Mouse (Mus musculus): ENCODE data around the gene Tcaf1. TPM values are rescaled to one million over a fixed set of nuclear protein-coding genes. Genes with fewer than 3 reads are reported as not detected.

The Tcaf1 gene
- polyA plus RNA-seq, 1 experiment from 2014 or later = 77.1 TPM

GRCm38 (mm10) chr6:42692154-42692516, 17.8 kb downstream of the Tcaf1 start:
- DNase-seq (ENCODE audit: low spot score) = peak; percentile 89
- Histone ChIP-seq H3K36me3 (ENCODE audit: control insufficient read depth, insufficient read depth, low read length) (peaks cover 13% of the 10 kb centered on the region; the same call in 1 of the 2 replicates), H3K4me3 (ENCODE audit: low read depth, low read length) (peak overlapping the region; percentile 79), H3K4me1 (replicated peaks; ENCODE audit: control insufficient read depth, insufficient read depth, low read length) (0 out of 2 replicates have a peak, but pooled peaks cover 9% of the 10 kb centered on the region), H3K4me2 (ENCODE audit: low read length) (peak overlapping the region; percentile 62), H3K9ac (ENCODE audit: low read length) (peak overlapping the region; percentile 84), H3K27me3 (replicated peaks; ENCODE audit: control insufficient read depth, insufficient read depth, low read length) (no peaks in the 10 kb centered on the region), H3K9me3 (ENCODE audit: control insufficient read depth, low read length) (no peaks in the 10 kb centered on the region), H3K27ac (ENCODE audit: low read depth) (peak overlapping the region; percentile 93)
- 0% methylated on average over 9 of the region's 10 CpGs for WGBS
- ATAC-seq (replicated peaks; ENCODE audit: low FRiP score, low TSS enrichment, low read depth) = peak; percentile 88

GRCm38 (mm10) chr6:42689761-42690160, 20.1 kb downstream of the Tcaf1 start:
- H3K27ac ChIP-seq (ENCODE audit: low read depth) = no peak overlapping the region
- peaks cover 34% of the 10 kb centered on the region for H3K36me3 ChIP-seq (ENCODE audit: control insufficient read depth, insufficient read depth, low read length)
- no peak overlapping the region for H3K9ac ChIP-seq (ENCODE audit: low read length)
- no peak overlapping the region for H3K4me3 ChIP-seq (ENCODE audit: low read depth, low read length)
- H3K9me3 ChIP-seq (ENCODE audit: control insufficient read depth, low read length) = no peaks in the 10 kb centered on the region
- ATAC-seq (replicated peaks; ENCODE audit: low FRiP score, low TSS enrichment, low read depth) = no peak
- no peak for DNase-seq (ENCODE audit: low spot score)
- H3K4me2 ChIP-seq (ENCODE audit: low read length) = no peak overlapping the region
- no peaks in the 10 kb centered on the region for H3K27me3 ChIP-seq (replicated peaks; ENCODE audit: control insufficient read depth, insufficient read depth, low read length)
- H3K4me1 ChIP-seq (replicated peaks; ENCODE audit: control insufficient read depth, insufficient read depth, low read length) = 0 out of 2 replicates have a peak, but pooled peaks cover 9% of the 10 kb centered on the region

GRCm38 (mm10) chr6:42687907-42688306, 22.0 kb downstream of the Tcaf1 start:
- Histone ChIP-seq H3K4me1 (replicated peaks; ENCODE audit: control insufficient read depth, insufficient read depth, low read length) (0 out of 2 replicates have a peak, but pooled peaks cover 9% of the 10 kb centered on the region), H3K9ac (ENCODE audit: low read length) (no peak overlapping the region), H3K27ac (ENCODE audit: low read depth) (no peak overlapping the region), H3K9me3 (ENCODE audit: control insufficient read depth, low read length) (no peaks in the 10 kb centered on the region), H3K4me2 (ENCODE audit: low read length) (no peak overlapping the region), H3K36me3 (ENCODE audit: control insufficient read depth, insufficient read depth, low read length) (peaks cover 49% of the 10 kb centered on the region), H3K4me3 (ENCODE audit: low read depth, low read length) (no peak overlapping the region), H3K27me3 (replicated peaks; ENCODE audit: control insufficient read depth, insufficient read depth, low read length) (no peaks in the 10 kb centered on the region)
- 82% methylated on average over 5 of the region's 5 CpGs for WGBS
- no peak for DNase-seq (ENCODE audit: low spot score)
- ATAC-seq (replicated peaks; ENCODE audit: low FRiP score, low TSS enrichment, low read depth) = no peak

GRCm38 (mm10) chr6:42680077-42680476, 29.8 kb downstream of the Tcaf1 start:
- Histone ChIP-seq H3K4me1 (replicated peaks; ENCODE audit: control insufficient read depth, insufficient read depth, low read length) (no peaks in the 10 kb centered on the region), H3K9ac (ENCODE audit: low read length) (no peak overlapping the region), H3K4me2 (ENCODE audit: low read length) (no peak overlapping the region), H3K9me3 (ENCODE audit: control insufficient read depth, low read length) (no peaks in the 10 kb centered on the region), H3K27ac (ENCODE audit: low read depth) (no peak overlapping the region), H3K36me3 (ENCODE audit: control insufficient read depth, insufficient read depth, low read length) (peaks cover 70% of the 10 kb centered on the region), H3K27me3 (replicated peaks; ENCODE audit: control insufficient read depth, insufficient read depth, low read length) (no peaks in the 10 kb centered on the region), H3K4me3 (ENCODE audit: low read depth, low read length) (no peak overlapping the region)
- WGBS = 87% methylated on average over 7 of the region's 7 CpGs
- no peak for ATAC-seq (replicated peaks; ENCODE audit: low FRiP score, low TSS enrichment, low read depth)
- DNase-seq (ENCODE audit: low spot score) = no peak

GRCm38 (mm10) chr6:42676011-42676410, 33.9 kb downstream of the Tcaf1 start:
- Histone ChIP-seq H3K4me1 (replicated peaks; ENCODE audit: control insufficient read depth, insufficient read depth, low read length) (no peaks in the 10 kb centered on the region), H3K27ac (ENCODE audit: low read depth) (no peak overlapping the region), H3K4me3 (ENCODE audit: low read depth, low read length) (no peak overlapping the region), H3K9me3 (ENCODE audit: control insufficient read depth, low read length) (no peaks in the 10 kb centered on the region), H3K27me3 (replicated peaks; ENCODE audit: control insufficient read depth, insufficient read depth, low read length) (no peaks in the 10 kb centered on the region), H3K9ac (ENCODE audit: low read length) (no peak overlapping the region), H3K4me2 (ENCODE audit: low read length) (no peak overlapping the region), H3K36me3 (ENCODE audit: control insufficient read depth, insufficient read depth, low read length) (peaks cover 82% of the 10 kb centered on the region)
- DNase-seq (ENCODE audit: low spot score) (no peak), ATAC-seq (replicated peaks; ENCODE audit: low FRiP score, low TSS enrichment, low read depth) (no peak; the same call in 1 of the 2 replicates)
- WGBS = 95% methylated on average over 3 of the region's 3 CpGs

- H3K36me3 ChIP-seq (ENCODE audit: control insufficient read depth, insufficient read depth, low read length) = peaks cover 65% of the 10 kb centered on the region
- peak; percentile 71 for ATAC-seq (replicated peaks; ENCODE audit: low FRiP score, low TSS enrichment, low read depth)
- 79% methylated on average over 1 of the region's 1 CpGs for WGBS
Measured at GRCm38 (mm10) chr6:42671767-42672166, 38.1 kb downstream of the Tcaf1 start.

GRCm38 (mm10) chr6:42667722-42668121, 42.2 kb downstream of the Tcaf1 start:
- Histone ChIP-seq H3K27ac (ENCODE audit: low read depth) (no peak overlapping the region), H3K4me1 (replicated peaks; ENCODE audit: control insufficient read depth, insufficient read depth, low read length) (no peaks in the 10 kb centered on the region), H3K4me2 (ENCODE audit: low read length) (no peak overlapping the region), H3K27me3 (replicated peaks; ENCODE audit: control insufficient read depth, insufficient read depth, low read length) (no peaks in the 10 kb centered on the region), H3K9me3 (ENCODE audit: control insufficient read depth, low read length) (no peaks in the 10 kb centered on the region), H3K36me3 (ENCODE audit: control insufficient read depth, insufficient read depth, low read length) (peaks cover 26% of the 10 kb centered on the region), H3K9ac (ENCODE audit: low read length) (no peak overlapping the region), H3K4me3 (ENCODE audit: low read depth, low read length) (no peak overlapping the region)
- no peak for ATAC-seq (replicated peaks; ENCODE audit: low FRiP score, low TSS enrichment, low read depth)
- WGBS = 81% methylated on average over 2 of the region's 2 CpGs
- DNase-seq (ENCODE audit: low spot score) = no peak

More at GRCm38 (mm10) chr6:42671767-42672166, 38.1 kb downstream of the Tcaf1 start:
- H3K27me3 ChIP-seq (replicated peaks; ENCODE audit: control insufficient read depth, insufficient read depth, low read length) = no peaks in the 10 kb centered on the region
- no peak overlapping the region for H3K4me2 ChIP-seq (ENCODE audit: low read length)
- H3K27ac ChIP-seq (ENCODE audit: low read depth) = no peak overlapping the region
- no peak overlapping the region for H3K4me3 ChIP-seq (ENCODE audit: low read depth, low read length)
- H3K9me3 ChIP-seq (ENCODE audit: control insufficient read depth, low read length) = no peaks in the 10 kb centered on the region
- DNase-seq (ENCODE audit: low spot score) = no peak
- no peak overlapping the region for H3K9ac ChIP-seq (ENCODE audit: low read length)
- no peaks in the 10 kb centered on the region for H3K4me1 ChIP-seq (replicated peaks; ENCODE audit: control insufficient read depth, insufficient read depth, low read length)

GRCm38 (mm10) chr6:42661739-42662138, 48.1 kb downstream of the Tcaf1 start:
- 62% methylated on average over 2 of the region's 2 CpGs for WGBS
- H3K9ac ChIP-seq (ENCODE audit: low read length) = no peak overlapping the region
- DNase-seq (ENCODE audit: low spot score) = no peak
- H3K27ac ChIP-seq (ENCODE audit: low read depth) = no peak overlapping the region
- H3K4me1 ChIP-seq (replicated peaks; ENCODE audit: control insufficient read depth, insufficient read depth, low read length) = no peaks in the 10 kb centered on the region
- no peak overlapping the region for H3K4me3 ChIP-seq (ENCODE audit: low read depth, low read length)
- H3K36me3 ChIP-seq (ENCODE audit: control insufficient read depth, insufficient read depth, low read length) = no peaks in the 10 kb centered on the region
- no peak for ATAC-seq (replicated peaks; ENCODE audit: low FRiP score, low TSS enrichment, low read depth)
- H3K27me3 ChIP-seq (replicated peaks; ENCODE audit: control insufficient read depth, insufficient read depth, low read length) = no peaks in the 10 kb centered on the region
- H3K4me2 ChIP-seq (ENCODE audit: low read length) = no peak overlapping the region
- no peaks in the 10 kb centered on the region for H3K9me3 ChIP-seq (ENCODE audit: control insufficient read depth, low read length)

GRCm38 (mm10) chr6:42644912-42645549, 64.9 kb downstream of the Tcaf1 start, which contains the start of gene Tcaf2:
TSS of gene Tcaf2 (minus strand) at chr6:42645254.
- H3K27me3 ChIP-seq (replicated peaks; ENCODE audit: control insufficient read depth, insufficient read depth, low read length) = no peaks in the 10 kb centered on the region
- H3K9ac ChIP-seq (ENCODE audit: low read length) = no peak within 1 kb of the TSS
- ATAC-seq (replicated peaks; ENCODE audit: low FRiP score, low TSS enrichment, low read depth) (peak; percentile 99), DNase-seq (ENCODE audit: low spot score) (peak; percentile 94)
- no peaks in the 10 kb centered on the region for H3K4me1 ChIP-seq (replicated peaks; ENCODE audit: control insufficient read depth, insufficient read depth, low read length)
- H3K9me3 ChIP-seq (ENCODE audit: control insufficient read depth, low read length) = no peaks in the 10 kb centered on the region
- WGBS = under 1% methylated on average over 23 of the region's 23 CpGs
- H3K36me3 ChIP-seq (ENCODE audit: control insufficient read depth, insufficient read depth, low read length) = no peaks in the 10 kb centered on the region
- peak within 1 kb of the TSS; percentile 55 for H3K4me2 ChIP-seq (ENCODE audit: low read length)
- H3K27ac ChIP-seq (ENCODE audit: low read depth) = no peak within 1 kb of the TSS
- H3K4me3 ChIP-seq (ENCODE audit: low read depth, low read length) = peak within 1 kb of the TSS; percentile 33

Measured in intestine, embryonic 14.5 days (tissue).